Mouse (Mus musculus) liver, embryonic 14.5 days (tissue): ENCODE results near the gene Enho. TPM values are rescaled to one million over a fixed set of nuclear protein-coding genes. Genes with fewer than 3 reads are reported as not detected.

Experiments
- ATAC-seq: fragments of 200-750 bp; cut with Nextera tagmentation; 2 replicates; pipeline ENCODE4 v1.8.0; 2017; ENCODE audit warnings: moderate number of reproducible peaks, mild to moderate bottlenecking, moderate library complexity; ENCODE audit not compliant: insufficient read depth
- DNase-seq, 3 experiments: peaks; one replicate each; pipeline ENCODE4 v3.0.0-alpha.2; 2012 to 2013; ENCODE audit warnings: low read depth in 3 of 3, low spot score in 3 of 3
- H3K27ac ChIP-seq: fragments of 300-500 bp; sonication (generic); 2 replicates; pipeline ENCODE4 v1.5.1; 2014; ENCODE audit warnings: moderate library complexity, mild to moderate bottlenecking, control low read depth, inconsistent platforms
- H3K27me3 ChIP-seq: fragments of 300-500 bp; sonication (generic); 2 replicates; pipeline ENCODE4 v1.6.1; 2014; ENCODE audit warnings: mild to moderate bottlenecking, low read length, moderate library complexity; ENCODE audit not compliant: control insufficient read depth, insufficient read depth
- H3K36me3 ChIP-seq: fragments of 300-500 bp; sonication (generic); replicated peaks from 2 replicates; pipeline ENCODE4 v1.6.1; 2014; ENCODE audit warnings: low read depth; ENCODE audit not compliant: control insufficient read depth, insufficient read depth
- H3K4me1 ChIP-seq, 2 experiments: fragments of 200-500 bp in 1 of 2; fragments of 300-500 bp in 1 of 2; sonication (generic) in 1 of 2; replicated peaks; 2 replicates each; pipeline ENCODE4 v1.6.1; 2012 to 2014; ENCODE audit warnings: antibody characterized with exemption in 1 of 2, inconsistent platforms in 1 of 2, low read length in 1 of 2; ENCODE audit not compliant: control insufficient read depth in 2 of 2, insufficient read depth in 2 of 2
- H3K4me2 ChIP-seq: fragments of 300-500 bp; sonication (generic); 2 replicates; pipeline ENCODE4 v1.6.1; 2014; ENCODE audit warnings: low read depth, mild to moderate bottlenecking, control low read depth, moderate library complexity
- H3K4me3 ChIP-seq, 2 experiments: fragments of 200-500 bp in 1 of 2; fragments of 300-500 bp in 1 of 2; sonication (generic) in 1 of 2; 2 replicates each; pipeline ENCODE4 v1.5.1; 2012 to 2014; ENCODE audit warnings: low read depth in 2 of 2, low read length in 2 of 2, mild to moderate bottlenecking in 2 of 2, control low read depth in 1 of 2, inconsistent platforms in 1 of 2, moderate library complexity in 1 of 2; ENCODE audit not compliant: insufficient read depth in 1 of 2
- H3K9ac ChIP-seq: fragments of 300-500 bp; sonication (generic); replicated peaks from 2 replicates; pipeline ENCODE4 v1.6.1; 2014; ENCODE audit warnings: mild to moderate bottlenecking, control low read depth, moderate library complexity
- H3K9me3 ChIP-seq: fragments of 300-500 bp; sonication (generic); 2 replicates; pipeline ENCODE4 v1.6.1; 2016; ENCODE audit warnings: low read length, mixed read lengths; ENCODE audit not compliant: control insufficient read depth
- CTCF ChIP-seq: IDR thresholded peaks from 2 replicates; pipeline ENCODE4 v1.5.1; 2016; ENCODE audit warnings: antibody characterized with exemption, low read depth, control low read depth
- EP300 ChIP-seq: IDR thresholded peaks from 2 replicates; pipeline ENCODE4 v1.6.1; 2016; ENCODE audit warnings: antibody characterized with exemption, low read depth
- WGBS: fragments of 180-500 bp; shearing (Covaris S2); extraction: QIAGEN DNeasy Blood & Tissue Kit; methylation state at CpG from one replicate; pipeline ENCODE4 v1.1.7; 2014; ENCODE audit not compliant: insufficient replicate concordance; 5-methylcytosine and 5-hydroxymethylcytosine counted together
- polyA plus RNA-seq, 2 experiments: library from polyadenylated mRNA; depleted of rRNA in 1 of 2; stranded (reverse) in 1 of 2; unstranded in 1 of 2; fragments of >200 nt; fragmentation: Nextera tagmentation in 1 of 2; extraction: Ambion mirVana in 1 of 2; gene quantifications; 2 replicates each; pipeline versions ENCODE4 v1.2.1 to v1.2.3; 2012 to 2014

Gene Enho
- polyA plus RNA-seq, 2 experiments: 1.2 to 1.8 TPM

- H3K4me1 ChIP-seq: peaks cover 0 to 10% of the 10 kb centered on the region in 2 experiments; a peak in 2 of 4 replicates
- no peaks in the 10 kb centered on the region for H3K9me3 ChIP-seq
- DNase-seq (no peak), ATAC-seq (no peak)
- peaks cover 7% of the 10 kb centered on the region for H3K27me3 ChIP-seq
- no peak overlapping the region for H3K4me2 ChIP-seq
- WGBS: 74% methylated on average over 8 of the region's 8 CpGs
- no peak overlapping the region for H3K9ac ChIP-seq
- no peaks in the 10 kb centered on the region for H3K36me3 ChIP-seq
- no peak overlapping the region for H3K4me3 ChIP-seq
- H3K27ac ChIP-seq: no peak overlapping the region
- TF ChIP-seq CTCF: no peak
- TF ChIP-seq EP300: no peak
Observed at GRCm38 (mm10) chr4:41634631-41635030, 5.5 kb downstream of the Enho start.

- Histone ChIP-seq H3K27me3 (no peaks in the 10 kb centered on the region; the same call in none of the 2 replicates), H3K4me2 (no peak overlapping the region), H3K9ac (no peak overlapping the region), H3K9me3 (no peaks in the 10 kb centered on the region), H3K4me3 (no peak overlapping the region), H3K27ac (no peak overlapping the region), H3K4me1 (peaks cover 0 to 7% of the 10 kb centered on the region in 2 experiments; a peak in 1 of 4 replicates), H3K36me3 (no peaks in the 10 kb centered on the region)
- TF ChIP-seq CTCF (no peak), EP300 (no peak)
- WGBS: 53% methylated on average over 9 of the region's 9 CpGs
- ATAC-seq: no peak
- no peak for DNase-seq
Observed at GRCm38 (mm10) chr4:41633001-41633400, 7.1 kb downstream of the Enho start.

- H3K9me3 ChIP-seq: no peaks in the 10 kb centered on the region
- H3K4me1 ChIP-seq: peaks cover 0 to 7% of the 10 kb centered on the region in 2 experiments; a peak in 1 of 4 replicates
- ATAC-seq: no peak
- no peak overlapping the region for H3K27ac ChIP-seq
- no peak overlapping the region for H3K4me2 ChIP-seq
- no peak overlapping the region for H3K9ac ChIP-seq
- no peak for TF ChIP-seq CTCF
- TF ChIP-seq EP300: no peak
- no peak for DNase-seq
- 6% methylated on average over 11 of the region's 11 CpGs for WGBS
- no peak overlapping the region for H3K4me3 ChIP-seq
- H3K36me3 ChIP-seq: no peaks in the 10 kb centered on the region
- H3K27me3 ChIP-seq: no peaks in the 10 kb centered on the region; the same call in 1 of the 2 replicates
Observed at GRCm38 (mm10) chr4:41631390-41631789, 8.7 kb downstream of the Enho start.

- peak; percentile 70 for ATAC-seq
- H3K4me1 ChIP-seq: peaks cover 0 to 7% of the 10 kb centered on the region in 2 experiments; a peak in 1 of 4 replicates
Observed at GRCm38 (mm10) chr4:41630196-41630595, 9.9 kb downstream of the Enho start.

GRCm38 (mm10) chr4:41628202-41628927 is 11.8 kb downstream of the Enho start:
- no peaks in the 10 kb centered on the region for H3K9me3 ChIP-seq
- TF ChIP-seq CTCF: no peak
- H3K9ac ChIP-seq: no peak overlapping the region
- 11% methylated on average over 8 of the region's 8 CpGs for WGBS
- DNase-seq: peak in 1 of 3 experiments; percentile 17
- no peak overlapping the region for H3K4me3 ChIP-seq
- 0 out of 2 replicates have a peak, but pooled peaks have one; percentile 13 for ATAC-seq
- no peaks in the 10 kb centered on the region for H3K36me3 ChIP-seq
- no peaks in the 10 kb centered on the region; the same call in 1 of the 2 replicates for H3K27me3 ChIP-seq
- peaks cover 0 to 7% of the 10 kb centered on the region in 2 experiments; a peak in 1 of 4 replicates for H3K4me1 ChIP-seq
- no peak overlapping the region for H3K27ac ChIP-seq
- no peak overlapping the region for H3K4me2 ChIP-seq

More at GRCm38 (mm10) chr4:41630196-41630595, 9.9 kb downstream of the Enho start:
- Histone ChIP-seq H3K27ac (no peak overlapping the region), H3K9ac (no peak overlapping the region), H3K4me2 (0 out of 2 replicates have a peak overlapping the region, but pooled peaks have one; percentile 2), H3K36me3 (no peaks in the 10 kb centered on the region), H3K9me3 (no peaks in the 10 kb centered on the region), H3K27me3 (no peaks in the 10 kb centered on the region; the same call in 1 of the 2 replicates), H3K4me3 (no peak overlapping the region)
- peak in 2 of 3 experiments; percentile 17 to 24 for DNase-seq
- no peak for TF ChIP-seq EP300
- TF ChIP-seq CTCF: no peak
- 44% methylated on average over 6 of the region's 6 CpGs for WGBS
